Mouse (Mus musculus) lung, adult 2 months (tissue): Measurements from ENCODE around the gene Marco.

Experiments used
- CTCF ChIP-seq: fragments of 200-500 bp; IDR thresholded peaks from 2 replicates; pipeline ENCODE4 v1.5.1; 2011; ENCODE audit warnings: mild to moderate bottlenecking, low read length, control low read depth; ENCODE audit not compliant: insufficient read depth
- POLR2A ChIP-seq: fragments of 200-500 bp; IDR thresholded peaks from 2 replicates; pipeline ENCODE4 v1.6.1; 2011; ENCODE audit warnings: low read depth, mild to moderate bottlenecking, control low read depth, low read length, borderline replicate concordance; ENCODE audit errors: extremely low read depth

DNA sequence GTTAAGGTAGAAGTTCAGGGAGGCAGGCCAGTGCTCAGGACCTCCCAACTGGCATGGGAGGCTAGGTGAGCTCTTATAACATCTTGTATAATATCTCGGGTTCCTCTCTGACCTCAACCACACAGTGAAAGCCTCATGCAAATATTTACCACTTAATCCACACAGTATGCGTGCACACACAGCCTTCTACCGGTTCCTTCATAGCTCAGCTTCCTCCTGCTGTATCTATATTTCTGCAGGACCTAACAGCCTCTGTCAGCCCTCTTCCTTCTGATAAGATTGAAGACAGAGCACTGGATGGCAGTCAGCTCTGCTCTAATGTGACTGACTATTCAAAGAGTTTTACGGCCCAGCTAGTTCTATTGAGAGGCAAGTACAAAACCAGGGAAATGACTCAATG is 30.0 kb downstream of the Marco start:
- no peak for TF ChIP-seq CTCF
- TF ChIP-seq POLR2A: no peak
